Mouse (Mus musculus): ENCODE measurements around the gene Map6. TPM values are rescaled to one million over a fixed set of nuclear protein-coding genes. Genes with fewer than 3 reads are reported as not detected.
A peak's percentile ranks its signal among the peaks of the same experiment; 100 is the strongest.
"Not testable (repeated sequence)": the region's sequence is repeated elsewhere in the genome, so short reads cannot be mapped to it uniquely, and the experiment has no call there.

The Map6 gene
- polyA plus RNA-seq, 1 experiment from 2014 or later, result 155 TPM

DNA sequence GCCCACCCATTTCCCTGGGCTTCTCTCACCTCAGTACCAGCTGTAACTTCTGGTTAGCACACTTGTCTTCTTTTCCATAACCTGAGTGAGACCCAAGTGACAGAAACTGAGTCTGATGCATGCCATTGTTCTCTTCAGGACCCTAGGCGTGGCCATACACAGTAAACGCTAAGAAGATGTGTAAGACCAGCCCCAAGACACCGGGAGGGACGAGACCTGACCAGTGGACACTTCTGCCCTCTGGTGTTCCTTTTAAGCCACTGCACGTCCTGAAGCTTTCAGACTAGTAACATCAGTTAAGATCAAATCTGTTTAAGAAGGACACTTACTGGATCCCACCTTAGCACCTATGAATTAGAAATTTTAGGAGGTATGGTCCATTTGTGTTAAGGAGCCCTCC, 97.8 kb downstream of the Map6 start:
- Histone ChIP-seq H3K36me3 (replicated peaks) (no peaks in the 10 kb centered on the region), H3K4me1 (peaks cover 19% of the 10 kb centered on the region), H3K27me3 (replicated peaks) (no peaks in the 10 kb centered on the region), H3K27ac (no peak overlapping the region), H3K4me3 (no peak overlapping the region), H3K9me3 (no peaks in the 10 kb centered on the region), H3K4me2 (peak overlapping the region; percentile 18), H3K9ac (no peak overlapping the region)
- 2% methylated on average over 5 of the region's 5 CpGs for WGBS
- ATAC-seq (replicated peaks), result peak; percentile 20

DNA sequence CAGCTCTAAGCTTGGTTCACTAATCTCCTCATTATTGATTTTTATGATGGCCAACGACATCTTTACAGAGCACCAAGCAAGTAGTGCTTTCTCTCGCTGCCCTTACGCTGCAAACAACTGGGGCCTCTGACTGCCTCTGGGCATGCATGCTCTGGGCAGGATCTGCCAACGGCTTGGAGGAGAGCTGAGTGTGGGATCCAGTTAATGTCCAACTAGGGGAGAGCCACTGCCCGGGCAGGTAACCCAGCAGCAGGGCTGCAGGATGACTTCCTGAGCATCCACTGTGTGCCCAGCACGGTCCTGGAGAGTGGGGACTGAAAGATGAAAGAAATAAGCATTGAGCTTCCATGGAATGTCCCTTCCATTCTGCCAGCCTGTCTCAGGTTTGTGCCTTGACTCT, 99.5 kb downstream of the Map6 start:
- H3K36me3 ChIP-seq (replicated peaks), result no peaks in the 10 kb centered on the region
- 82% methylated on average over 6 of the region's 6 CpGs for WGBS
- no peak overlapping the region for H3K4me2 ChIP-seq
- no peak for ATAC-seq (replicated peaks)
- no peak overlapping the region for H3K27ac ChIP-seq
- no peak overlapping the region for H3K9ac ChIP-seq
- no peaks in the 10 kb centered on the region for H3K9me3 ChIP-seq
- peaks cover 9% of the 10 kb centered on the region for H3K4me1 ChIP-seq
- no peaks in the 10 kb centered on the region for H3K27me3 ChIP-seq (replicated peaks)
- no peak overlapping the region for H3K4me3 ChIP-seq

DNA sequence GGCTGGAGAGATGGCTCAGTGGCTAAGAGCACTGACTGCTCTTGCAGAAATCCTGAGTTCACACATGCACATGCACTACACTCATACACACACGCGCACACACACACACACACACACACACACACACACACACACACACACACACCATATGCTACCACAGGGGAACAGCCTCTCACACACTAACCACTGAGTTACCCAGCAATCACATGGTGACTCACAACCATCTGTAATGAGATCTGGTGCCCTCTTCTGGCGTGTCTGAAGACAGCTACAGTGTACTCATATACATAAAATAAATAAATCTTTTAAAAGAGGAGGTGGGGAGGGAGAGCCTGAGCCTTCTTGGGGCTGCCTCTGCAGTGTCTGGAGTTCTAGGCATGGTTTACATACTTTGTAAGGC, 107.1 kb downstream of the Map6 start:
- H3K4me1 ChIP-seq; H3K4me2 ChIP-seq; H3K9ac ChIP-seq; H3K9me3 ChIP-seq; H3K4me3 ChIP-seq; H3K27ac ChIP-seq; H3K36me3 ChIP-seq (replicated peaks); H3K27me3 ChIP-seq (replicated peaks): not testable (repeated sequence)
- WGBS, result 66% methylated on average over 3 of the region's 3 CpGs
- ATAC-seq (replicated peaks), result peak; percentile 28; the same call in 1 of the 2 replicates

DNA sequence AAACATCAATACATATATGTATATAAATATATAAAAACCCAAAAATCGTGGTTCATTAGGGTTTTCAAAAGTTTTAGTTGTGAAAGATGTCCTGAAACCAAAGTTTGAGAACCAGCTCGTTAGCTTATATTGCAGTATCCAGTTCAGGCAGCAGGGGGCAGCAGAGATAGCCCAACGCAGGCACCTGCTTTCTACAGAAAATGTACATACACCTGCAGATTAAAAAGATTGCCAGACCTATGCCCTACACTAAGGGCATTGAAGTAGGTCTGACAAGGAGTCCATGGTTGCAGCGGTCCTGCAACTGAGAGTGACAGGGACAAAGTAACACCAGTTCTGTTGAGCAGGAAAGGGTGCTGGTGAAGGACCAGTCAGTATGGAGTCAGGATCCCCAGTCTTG, 108.2 kb downstream of the Map6 start:
- no peak overlapping the region for H3K27ac ChIP-seq
- no peaks in the 10 kb centered on the region for H3K9me3 ChIP-seq
- H3K9ac ChIP-seq, result no peak overlapping the region
- H3K4me2 ChIP-seq, result no peak overlapping the region
- no peak overlapping the region for H3K4me3 ChIP-seq
- 9% methylated on average over 4 of the region's 4 CpGs for WGBS
- 0 out of 2 replicates have a peak, but pooled peaks cover 8% of the 10 kb centered on the region for H3K4me1 ChIP-seq
- no peak for ATAC-seq (replicated peaks)
- no peaks in the 10 kb centered on the region for H3K36me3 ChIP-seq (replicated peaks)
- H3K27me3 ChIP-seq (replicated peaks), result no peaks in the 10 kb centered on the region

DNA sequence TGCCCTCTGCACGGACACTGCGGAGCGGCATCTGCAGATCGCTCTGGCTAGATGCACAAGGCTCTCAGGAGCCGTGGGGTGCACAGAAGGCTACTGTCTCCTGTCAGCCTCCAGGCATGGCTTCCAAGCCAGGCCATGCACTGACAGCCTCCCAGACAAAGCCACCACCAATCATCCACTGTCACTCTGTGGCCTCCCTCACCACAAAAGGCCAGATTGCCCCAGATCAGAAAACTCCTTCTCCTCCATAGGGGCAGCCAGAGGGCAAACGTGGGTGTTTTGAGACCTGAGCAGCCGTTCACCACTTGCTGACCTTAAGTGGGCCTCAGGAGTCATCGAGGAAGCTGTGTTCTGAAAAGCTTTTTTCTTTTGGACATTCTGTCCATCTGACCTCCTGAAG, 111.6 kb downstream of the Map6 start:
- WGBS, result 70% methylated on average over 8 of the region's 8 CpGs
- Histone ChIP-seq H3K9ac (no peak overlapping the region), H3K4me2 (no peak overlapping the region), H3K4me1 (peaks cover 24% of the 10 kb centered on the region), H3K36me3 (replicated peaks) (no peaks in the 10 kb centered on the region), H3K27me3 (replicated peaks) (no peaks in the 10 kb centered on the region), H3K9me3 (no peaks in the 10 kb centered on the region), H3K4me3 (no peak overlapping the region), H3K27ac (no peak overlapping the region)
- ATAC-seq (replicated peaks), result no peak

DNA sequence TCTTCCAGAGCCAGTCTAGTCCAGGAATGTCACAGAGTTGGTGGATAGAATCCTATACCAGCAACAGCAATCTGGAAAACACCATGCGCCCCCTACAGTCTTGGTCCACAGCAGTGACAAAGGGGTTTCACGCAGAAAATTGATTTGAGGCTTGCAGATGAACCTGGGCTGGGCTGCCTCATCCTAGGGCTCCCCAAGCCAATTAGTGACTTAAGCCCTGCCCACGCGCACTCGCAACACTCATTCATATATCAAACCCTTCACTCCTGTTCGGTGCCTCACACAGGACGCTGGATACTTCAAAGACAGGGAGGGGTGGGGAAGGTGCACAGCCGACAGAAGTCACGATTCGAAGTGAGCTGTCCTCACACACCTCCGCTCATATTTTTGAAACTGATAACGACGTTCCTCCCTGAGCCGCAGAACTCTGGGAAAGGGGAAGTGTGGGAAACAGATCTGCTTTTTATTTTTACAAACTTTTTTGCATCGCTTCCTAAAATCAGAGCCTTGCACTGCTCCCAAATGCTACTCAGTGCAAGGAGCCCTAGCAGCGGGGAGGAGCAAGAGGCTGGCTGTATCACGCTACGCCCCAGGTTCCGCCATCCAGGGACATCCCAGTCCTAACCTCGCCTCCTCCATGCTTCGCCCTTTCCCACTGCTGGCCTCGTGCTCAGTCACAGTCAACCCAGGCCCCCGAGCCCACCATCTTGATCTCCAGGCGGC, 113.4 kb downstream of the Map6 start:
- Histone ChIP-seq H3K9ac (peak overlapping the region; percentile 85), H3K4me3 (peak overlapping the region; percentile 83), H3K4me2 (peak overlapping the region; percentile 85), H3K4me1 (peaks cover 41% of the 10 kb centered on the region), H3K9me3 (no peaks in the 10 kb centered on the region), H3K27ac (peak overlapping the region; percentile 98), H3K36me3 (replicated peaks) (no peaks in the 10 kb centered on the region), H3K27me3 (replicated peaks) (no peaks in the 10 kb centered on the region)
- WGBS, result under 1% methylated on average over 24 of the region's 24 CpGs
- peak; percentile 74 for ATAC-seq (replicated peaks)

DNA sequence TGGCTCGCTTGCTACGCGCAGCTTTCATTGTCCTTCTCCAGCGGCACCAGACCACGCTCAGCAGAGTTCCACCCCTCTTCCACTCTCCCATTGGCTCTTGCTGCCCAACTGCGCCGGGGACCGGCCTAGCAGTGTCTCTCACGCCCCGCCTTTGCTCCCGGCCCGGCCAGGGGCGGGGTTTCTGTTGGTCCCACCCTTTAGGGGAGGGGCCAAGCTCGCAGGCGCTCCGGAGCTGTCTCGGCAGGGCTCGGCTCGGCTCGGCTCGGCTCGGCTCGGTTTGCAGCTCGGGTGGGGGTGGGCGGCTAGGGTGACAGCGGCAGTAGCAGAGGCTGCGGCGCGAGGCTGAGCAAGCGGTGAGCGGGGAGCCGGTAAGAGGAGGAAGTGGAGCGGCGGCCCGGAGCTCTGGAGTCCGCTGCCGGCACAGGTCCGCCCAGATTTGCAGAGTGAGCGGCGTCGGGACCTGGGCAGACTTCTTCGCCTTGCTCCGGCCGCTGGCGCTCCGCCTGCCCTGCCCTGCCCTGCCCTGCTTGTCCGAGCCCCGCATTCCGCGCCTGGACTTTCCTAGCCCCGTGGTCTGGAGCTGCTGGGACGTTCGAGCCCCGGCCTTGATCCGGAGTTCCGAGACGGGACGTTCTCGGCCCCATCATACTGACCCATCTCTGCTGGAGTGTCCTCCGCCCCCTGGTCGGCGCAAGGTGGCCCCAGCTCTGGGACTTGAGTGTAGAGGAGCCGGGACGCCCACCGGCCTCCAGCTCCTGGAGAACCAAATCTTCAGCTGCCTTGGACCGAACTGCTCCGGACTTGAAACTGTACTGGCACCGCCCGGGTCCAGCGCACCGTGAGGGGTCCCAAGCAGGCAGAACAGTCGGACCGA, 114.2 kb downstream of the Map6 start, which contains the start of gene Gdpd5:
Gene Gdpd5, plus strand, starts transcription at position 201 of the 874 bp plus-strand sequence.
- peak within 1 kb of the TSS; percentile 85 for H3K4me2 ChIP-seq
- under 1% methylated on average over 73 of the region's 73 CpGs for WGBS
- no peaks in the 10 kb centered on the region for H3K9me3 ChIP-seq
- H3K4me1 ChIP-seq, result peaks cover 49% of the 10 kb centered on the region
- H3K27ac ChIP-seq, result peak within 1 kb of the TSS; percentile 98
- no peaks in the 10 kb centered on the region for H3K27me3 ChIP-seq (replicated peaks)
- H3K9ac ChIP-seq, result peak within 1 kb of the TSS; percentile 87
- H3K36me3 ChIP-seq (replicated peaks), result no peaks in the 10 kb centered on the region
- ATAC-seq (replicated peaks), result peak; percentile 96
- peak within 1 kb of the TSS; percentile 83 for H3K4me3 ChIP-seq

DNA sequence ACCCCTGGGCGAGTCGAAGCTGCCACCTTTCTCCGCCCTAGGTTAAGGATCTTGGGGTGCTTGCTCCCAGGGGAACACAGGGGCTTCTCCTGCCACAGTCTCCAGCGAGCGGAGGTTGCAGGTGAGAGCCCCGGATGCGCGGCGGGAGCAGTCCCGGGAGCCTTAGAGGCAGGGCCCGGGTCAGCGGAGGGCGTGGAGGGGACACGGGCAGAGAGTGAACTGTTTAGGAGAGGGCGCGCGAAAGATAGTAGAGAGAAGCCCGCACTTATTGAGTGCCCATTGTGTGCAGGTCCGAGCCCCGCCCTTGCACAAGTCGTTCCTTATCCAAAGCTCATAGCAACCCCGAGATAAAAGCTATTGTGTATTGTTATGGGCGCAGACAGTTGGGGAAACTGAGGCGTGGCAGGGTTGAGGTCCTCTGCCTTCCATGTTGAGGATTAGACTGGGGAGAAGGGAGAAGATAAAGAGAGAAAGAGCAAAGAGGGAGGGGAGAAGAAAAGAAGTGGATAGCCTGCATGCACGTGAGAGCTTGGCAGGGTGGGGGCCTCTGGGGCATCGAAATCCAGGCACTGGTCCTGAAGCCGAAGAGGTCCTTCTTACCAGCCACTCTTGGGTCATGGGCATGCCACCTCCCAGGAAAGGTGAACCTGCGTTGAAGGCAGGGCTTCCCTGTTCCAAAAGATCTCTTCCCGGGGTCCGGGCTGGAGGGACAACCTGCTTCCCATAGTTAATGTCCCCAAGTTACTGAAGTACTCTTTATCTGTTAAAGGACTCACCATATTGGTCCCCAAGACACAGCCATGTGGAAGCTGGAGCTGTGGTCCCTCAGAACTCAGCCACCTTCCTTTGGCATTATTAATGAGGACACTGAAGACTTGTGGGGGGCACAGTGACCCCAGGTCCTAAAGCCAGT, 115.1 kb downstream of the Map6 start:
- Histone ChIP-seq H3K27ac (peak overlapping the region; percentile 98), H3K27me3 (replicated peaks) (no peaks in the 10 kb centered on the region), H3K4me3 (peak overlapping the region; percentile 83), H3K4me2 (peak overlapping the region; percentile 85), H3K9ac (peak overlapping the region; percentile 87), H3K9me3 (no peaks in the 10 kb centered on the region), H3K36me3 (replicated peaks) (no peaks in the 10 kb centered on the region; the same call in 1 of the 2 replicates), H3K4me1 (peaks cover 51% of the 10 kb centered on the region)
- no peak for ATAC-seq (replicated peaks)
- WGBS, result 9% methylated on average over 30 of the region's 30 CpGs

DNA sequence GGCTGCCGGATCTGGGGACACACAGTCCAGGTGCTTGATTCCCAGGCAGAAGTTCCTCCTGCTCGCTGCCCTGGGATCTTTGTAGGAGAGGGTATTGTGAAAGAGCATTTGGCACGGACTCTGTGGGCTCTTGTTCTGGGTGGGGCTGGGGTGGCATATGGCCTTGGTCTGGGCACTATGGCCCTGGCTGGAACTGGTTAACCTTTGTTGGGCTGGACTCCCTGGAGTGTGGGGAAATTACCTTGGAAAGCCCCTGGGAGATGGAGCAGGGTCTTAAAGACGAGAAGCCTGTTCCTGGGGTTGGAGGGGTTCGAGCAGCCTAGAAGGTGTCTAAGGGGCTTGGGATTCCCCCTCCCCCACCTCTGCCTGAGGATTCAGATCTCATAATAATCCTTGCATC, 116.0 kb downstream of the Map6 start:
- no peak for ATAC-seq (replicated peaks)
- Histone ChIP-seq H3K4me2 (peak overlapping the region; percentile 85), H3K4me3 (peak overlapping the region; percentile 83), H3K9me3 (no peaks in the 10 kb centered on the region), H3K4me1 (peaks cover 55% of the 10 kb centered on the region), H3K27ac (peak overlapping the region; percentile 98; the same call in 1 of the 2 replicates), H3K27me3 (replicated peaks) (no peaks in the 10 kb centered on the region), H3K9ac (peak overlapping the region; percentile 87), H3K36me3 (replicated peaks) (no peaks in the 10 kb centered on the region; the same call in 1 of the 2 replicates)
- 45% methylated on average over 5 of the region's 5 CpGs for WGBS

DNA sequence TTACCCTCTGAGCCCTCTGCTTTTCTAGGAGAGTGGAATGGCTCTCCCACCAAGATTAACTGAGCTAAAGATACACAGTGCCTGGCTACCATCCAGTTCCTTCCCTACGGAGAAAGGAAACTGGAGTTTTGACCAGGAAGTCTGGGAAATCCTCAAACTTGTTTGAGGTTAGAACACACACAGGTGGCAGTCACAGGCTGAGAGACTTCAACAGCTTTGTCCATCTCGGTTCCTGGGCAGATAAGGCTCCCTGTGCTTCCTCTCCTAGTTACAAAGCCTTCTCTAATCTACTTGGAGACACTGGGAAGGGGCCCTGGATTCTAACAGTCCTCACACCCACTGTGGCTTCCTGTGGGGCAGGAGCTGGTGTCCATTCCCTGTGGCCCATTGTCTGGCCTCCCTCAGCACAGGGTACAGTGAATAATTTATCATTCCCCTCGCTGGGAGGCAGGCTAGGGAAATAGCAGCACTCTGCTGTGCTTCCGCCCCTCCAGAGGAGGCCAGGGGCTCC, 116.9 kb downstream of the Map6 start:
- H3K4me1 ChIP-seq, result peaks cover 55% of the 10 kb centered on the region
- no peaks in the 10 kb centered on the region for H3K27me3 ChIP-seq (replicated peaks)
- H3K4me3 ChIP-seq, result peak overlapping the region; percentile 83
- WGBS, result 19% methylated on average over 4 of the region's 4 CpGs
- no peaks in the 10 kb centered on the region for H3K9me3 ChIP-seq
- H3K4me2 ChIP-seq, result peak overlapping the region; percentile 85
- no peaks in the 10 kb centered on the region; the same call in 1 of the 2 replicates for H3K36me3 ChIP-seq (replicated peaks)
- H3K9ac ChIP-seq, result peak overlapping the region; percentile 87
- H3K27ac ChIP-seq, result peak overlapping the region; percentile 51; the same call in 1 of the 2 replicates
- no peak for ATAC-seq (replicated peaks)

DNA sequence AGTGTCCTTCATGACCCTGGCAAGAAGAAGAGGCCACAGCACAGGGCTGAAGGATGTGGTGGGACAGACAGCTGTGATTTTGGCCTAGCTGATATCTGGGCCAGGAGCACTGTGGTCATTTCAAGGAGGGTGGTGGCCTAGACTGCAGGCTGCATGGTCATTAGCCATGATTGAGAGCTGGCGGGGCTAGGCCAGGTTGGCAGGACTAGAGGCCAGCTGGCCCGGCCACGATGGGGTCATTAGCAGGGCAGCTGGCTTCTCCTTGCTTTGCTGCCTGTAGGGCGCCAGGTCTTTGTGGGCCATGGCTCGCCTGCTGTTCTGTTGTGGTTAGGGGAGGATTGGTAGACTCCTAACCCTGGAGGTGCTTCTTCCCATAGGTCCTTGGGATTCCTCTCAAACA, 118.8 kb downstream of the Map6 start:
- 79% methylated on average over 5 of the region's 5 CpGs for WGBS
- H3K4me1 ChIP-seq, result peaks cover 48% of the 10 kb centered on the region

More for the DNA sequence above, 118.8 kb downstream of the Map6 start:
- H3K9me3 ChIP-seq, result no peaks in the 10 kb centered on the region
- H3K4me3 ChIP-seq, result no peak overlapping the region
- peak overlapping the region; percentile 13; the same call in 1 of the 2 replicates for H3K4me2 ChIP-seq
- H3K27me3 ChIP-seq (replicated peaks), result no peaks in the 10 kb centered on the region
- no peak for ATAC-seq (replicated peaks)
- H3K9ac ChIP-seq, result no peak overlapping the region
- H3K36me3 ChIP-seq (replicated peaks), result no peaks in the 10 kb centered on the region; the same call in 1 of the 2 replicates
- no peak overlapping the region for H3K27ac ChIP-seq

Data from midbrain, embryonic 15.5 days (tissue).